Mouse (Mus musculus): ENCODE data around the gene Ttc3. TPM values are rescaled to one million over a fixed set of nuclear protein-coding genes. Genes with fewer than 3 reads are reported as not detected.
"Not testable (repeated sequence)": the region's sequence is repeated elsewhere in the genome, so short reads cannot be mapped to it uniquely, and the experiment has no call there.

The Ttc3 gene
- 23.5 to 99.5 TPM (median 37.3 TPM) in 3 replicates for total RNA-seq (2017)

DNA sequence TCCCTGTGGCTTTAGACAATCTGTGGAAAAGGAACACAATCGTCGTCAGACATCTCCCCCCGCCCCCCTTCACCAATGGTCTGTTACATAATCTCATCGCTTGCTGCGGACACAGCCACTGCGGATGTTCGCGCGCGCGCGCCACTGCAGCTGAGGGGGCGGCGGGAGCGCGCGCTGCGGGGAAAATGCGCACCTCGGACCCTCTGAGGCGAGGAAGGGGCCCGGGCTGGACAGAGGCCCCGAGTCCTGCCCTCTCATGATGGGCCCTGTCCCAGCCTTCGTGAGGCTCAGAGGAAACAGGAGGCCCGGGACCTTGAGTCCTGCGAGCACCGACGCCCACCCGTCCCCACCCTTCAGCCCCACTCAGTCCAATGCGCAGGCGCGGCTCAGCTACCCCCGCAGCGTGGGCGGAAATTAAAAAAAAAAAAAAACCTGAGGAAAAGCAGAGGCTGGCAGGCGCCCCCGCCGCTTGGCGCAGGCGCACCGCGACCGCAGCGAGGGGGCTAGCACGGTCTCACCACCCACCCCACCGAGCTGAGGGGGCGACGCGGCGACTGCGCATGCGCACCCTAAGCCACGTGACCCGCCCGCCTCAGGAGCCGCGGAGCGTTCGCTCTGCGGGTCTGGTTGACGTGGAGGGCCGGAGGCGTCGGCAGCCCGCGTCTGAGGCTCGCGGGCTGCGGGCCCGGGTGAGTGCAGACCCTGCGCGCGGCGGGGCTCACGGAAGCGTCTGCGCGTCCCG, at the start of gene Ttc3:
Gene Ttc3, plus strand, starts transcription at position 446 of the 742 bp plus-strand sequence.
- peak; percentile 34; the same call in 1 of the 2 replicates for ATAC-seq (replicated peaks; ENCODE audit: insufficient number of reproducible peaks, low FRiP score, low TSS enrichment, poor library complexity, severe bottlenecking)

DNA sequence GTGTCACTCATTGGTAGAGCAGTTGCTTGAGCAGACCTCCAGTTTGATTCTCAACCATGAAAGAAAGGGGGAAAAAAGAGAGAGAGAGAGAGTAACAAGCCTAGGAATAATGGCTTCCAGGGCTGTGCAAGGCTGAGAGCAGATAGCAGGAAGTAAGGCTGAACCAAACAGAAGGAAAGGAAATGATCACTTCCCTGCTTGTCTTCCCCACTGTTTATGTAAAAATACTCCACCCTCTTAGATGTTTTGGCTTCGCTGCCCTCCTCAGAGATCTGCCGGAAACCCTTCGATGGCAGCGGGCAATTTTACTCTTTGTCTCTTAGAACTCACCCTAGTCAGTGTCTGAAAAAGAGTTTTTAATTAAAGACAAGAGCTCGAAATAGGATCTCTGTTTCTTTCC, 46.7 kb upstream of the Ttc3 start:
- ATAC-seq (replicated peaks; ENCODE audit: insufficient number of reproducible peaks, low FRiP score, low TSS enrichment, poor library complexity, severe bottlenecking): no peak

DNA sequence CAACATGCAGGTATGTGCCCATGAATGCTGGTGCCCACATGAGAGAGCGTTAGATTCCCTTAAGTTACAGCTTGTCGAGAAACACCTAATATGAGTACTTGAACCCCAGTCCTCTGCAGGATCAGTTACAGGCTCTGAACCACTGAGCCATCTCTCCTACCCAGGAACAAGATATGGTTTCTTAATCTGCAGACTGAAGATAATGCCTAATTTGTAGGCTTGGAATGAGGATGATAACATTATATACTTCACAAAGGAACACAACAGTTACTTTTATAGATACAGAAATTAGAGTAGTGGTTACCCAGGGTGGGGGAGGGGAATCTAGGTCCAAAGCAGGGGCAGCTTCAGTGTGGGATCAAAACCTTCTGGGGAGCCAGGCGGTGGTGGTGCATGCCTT, 44.4 kb upstream of the Ttc3 start:
- ATAC-seq (replicated peaks; ENCODE audit: insufficient number of reproducible peaks, low FRiP score, low TSS enrichment, poor library complexity, severe bottlenecking): no peak

DNA sequence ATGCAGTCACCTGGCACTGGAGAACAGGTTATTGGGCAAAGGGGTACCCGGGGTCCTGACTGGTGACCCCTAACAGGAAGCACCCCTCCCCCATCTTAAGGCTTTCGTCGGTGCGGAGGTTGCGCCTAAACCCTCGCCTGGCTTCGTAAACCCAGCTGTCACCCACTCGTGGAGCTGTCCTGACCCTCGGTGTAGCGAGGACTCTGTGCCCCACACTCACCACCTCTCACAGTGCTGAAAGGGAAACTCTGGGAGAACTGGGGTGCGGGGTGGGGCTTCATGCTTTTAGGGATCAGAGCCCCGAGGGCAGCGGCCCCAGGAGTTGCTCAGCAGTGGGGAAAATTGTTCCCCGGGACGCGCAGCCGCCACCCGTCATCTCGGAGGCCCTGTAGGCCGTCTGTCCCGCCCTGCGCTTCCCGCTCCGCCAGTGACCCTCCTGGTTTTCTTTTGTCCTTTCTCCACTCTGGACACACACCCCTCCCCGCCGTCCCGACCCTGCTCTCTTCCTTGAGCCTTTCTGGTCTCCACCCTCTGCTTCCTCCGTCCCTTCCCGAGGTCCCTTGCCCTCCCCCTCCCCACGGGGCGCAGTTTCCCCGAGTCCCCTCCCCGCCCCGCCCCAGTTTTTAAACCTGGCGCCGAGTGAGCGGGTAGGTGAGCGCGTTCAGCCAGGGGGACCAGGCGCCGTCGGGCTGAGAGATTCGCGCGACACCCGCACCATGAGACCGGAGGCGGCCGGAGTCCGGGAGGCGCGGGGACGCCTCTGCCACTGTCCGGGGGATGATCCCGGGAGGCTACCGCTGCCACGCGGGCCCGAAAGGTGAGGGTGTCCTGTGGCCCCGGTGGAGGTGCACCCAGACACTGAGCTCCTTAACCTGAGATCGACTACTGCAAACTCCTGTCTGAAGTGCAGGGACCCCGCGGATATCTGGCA, 42.4 kb upstream of the Ttc3 start, which contains the start of gene Ripply3:
Gene Ripply3, plus strand, starts transcription at position 640 of the 931 bp plus-strand sequence.
- ATAC-seq (replicated peaks; ENCODE audit: insufficient number of reproducible peaks, low FRiP score, low TSS enrichment, poor library complexity, severe bottlenecking): 0 out of 2 replicates have a peak, but pooled peaks have one; percentile 25

DNA sequence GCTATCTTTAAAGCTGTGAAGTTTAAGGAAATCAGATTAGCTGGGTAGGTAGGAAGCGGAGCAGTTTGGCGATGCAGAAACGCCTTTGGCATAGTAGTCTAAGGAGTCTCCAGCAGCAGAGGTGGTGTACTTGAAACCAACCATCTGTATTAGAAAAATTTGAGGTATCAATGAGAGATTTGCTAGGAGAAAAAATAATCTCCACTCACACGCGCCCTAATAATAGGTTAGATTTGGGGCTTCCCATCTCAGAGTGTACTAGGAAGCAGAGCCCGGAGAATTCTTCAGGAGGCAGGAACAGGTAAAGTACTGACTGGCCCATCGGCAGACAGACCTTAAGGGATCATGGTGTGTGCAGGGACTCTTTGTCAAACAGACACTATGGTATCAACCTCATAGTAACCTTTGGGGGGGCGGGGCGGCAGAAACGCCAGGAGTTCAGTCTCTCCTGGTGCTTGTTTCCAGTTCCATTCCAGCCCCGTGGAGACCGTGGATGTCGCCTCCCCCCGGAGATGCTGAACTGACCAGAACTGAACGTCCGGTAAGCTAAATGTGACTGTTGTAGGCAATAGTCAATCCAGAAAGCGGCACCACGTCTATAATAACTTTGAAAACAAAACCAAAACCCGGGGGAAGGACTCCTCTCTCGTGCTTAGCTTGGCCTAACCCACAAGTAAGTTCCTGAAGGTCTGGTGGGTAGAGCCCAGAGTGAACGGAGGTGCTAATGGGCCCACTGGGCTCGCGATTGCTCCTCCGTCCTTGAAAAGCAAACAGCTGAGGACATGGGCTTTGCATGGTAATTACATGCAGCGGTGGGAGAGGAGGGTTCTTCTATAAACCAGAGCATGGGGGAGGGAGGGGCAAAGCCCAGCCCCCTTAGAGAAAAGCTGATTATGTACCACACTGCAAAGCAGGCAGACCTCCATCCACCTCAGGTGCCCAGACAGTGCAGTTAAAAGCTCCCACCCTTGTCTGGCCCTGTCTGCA, 41.2 kb upstream of the Ttc3 start:
- 0 out of 2 replicates have a peak, but pooled peaks have one; percentile 21 for ATAC-seq (replicated peaks; ENCODE audit: insufficient number of reproducible peaks, low FRiP score, low TSS enrichment, poor library complexity, severe bottlenecking)

DNA sequence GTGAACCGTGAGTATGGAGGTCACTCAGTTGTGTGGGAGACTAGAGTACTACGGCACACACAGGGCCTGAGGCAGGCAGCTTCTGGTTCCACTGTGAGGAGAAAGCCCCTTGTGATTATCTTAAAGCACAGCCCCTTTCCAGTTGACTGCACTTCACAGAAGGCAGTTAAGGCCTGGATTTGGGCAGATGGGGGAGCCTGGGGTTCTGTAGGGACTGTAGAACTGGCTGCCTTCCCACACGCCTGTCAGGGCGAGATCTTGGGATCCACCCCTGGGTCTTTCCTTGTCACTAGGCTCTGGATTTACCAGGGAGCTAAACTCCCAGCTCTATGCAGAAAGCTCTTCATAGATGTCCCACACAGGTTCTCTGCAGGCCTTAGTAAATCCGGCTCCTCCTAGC, 40.0 kb upstream of the Ttc3 start:
- ATAC-seq (replicated peaks; ENCODE audit: insufficient number of reproducible peaks, low FRiP score, low TSS enrichment, poor library complexity, severe bottlenecking): no peak

DNA sequence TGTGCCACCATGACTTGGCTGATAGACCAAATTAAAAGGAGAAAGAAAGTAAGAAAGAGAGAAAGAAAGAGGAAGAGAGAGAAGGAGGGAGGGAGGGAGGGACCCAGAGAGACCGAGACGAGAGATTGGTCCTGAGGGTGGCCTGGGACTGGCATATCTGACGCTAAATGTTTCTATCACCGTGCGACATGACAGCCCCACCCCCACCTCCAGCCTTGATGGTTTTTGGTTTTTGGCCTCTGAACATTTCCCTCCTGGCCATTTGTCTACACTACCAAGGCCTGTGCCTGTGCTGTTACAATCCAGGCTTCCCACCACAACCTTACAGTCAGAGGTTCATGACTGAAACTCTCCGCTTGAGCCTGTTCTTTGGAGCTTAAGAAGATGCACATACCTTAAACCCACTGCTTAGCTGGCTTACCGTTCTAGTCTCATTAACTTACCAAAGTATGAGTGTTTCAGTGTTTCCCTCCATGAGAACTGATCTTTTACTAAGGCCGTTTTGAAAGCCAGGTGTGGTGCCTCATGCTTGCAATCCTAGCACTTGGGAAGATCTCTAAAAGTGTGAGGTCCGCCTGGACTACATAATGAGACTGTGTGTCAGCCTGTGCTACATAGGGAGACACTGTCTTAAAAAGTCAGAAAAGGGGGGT, 39.1 kb upstream of the Ttc3 start:
- ATAC-seq (replicated peaks; ENCODE audit: insufficient number of reproducible peaks, low FRiP score, low TSS enrichment, poor library complexity, severe bottlenecking): no peak

DNA sequence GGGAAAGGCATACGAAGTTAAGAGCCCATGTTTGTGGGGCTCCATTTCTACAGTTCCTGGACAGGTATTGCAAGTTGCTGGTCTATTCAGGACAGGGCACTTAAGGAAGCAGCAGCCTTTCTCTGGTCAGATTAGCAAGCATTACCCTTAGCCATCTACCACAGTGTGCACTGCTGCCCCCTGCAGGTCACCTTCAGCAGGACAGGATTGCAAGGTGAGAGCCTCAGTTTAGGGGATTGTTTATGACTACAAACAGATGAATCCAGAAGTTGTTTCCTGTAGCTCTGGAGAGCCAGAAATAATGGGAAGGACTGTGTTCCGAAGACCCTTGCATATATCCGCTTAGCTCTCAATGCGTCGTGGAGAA, 38.5 kb upstream of the Ttc3 start:
- peak; percentile 80 for ATAC-seq (replicated peaks; ENCODE audit: insufficient number of reproducible peaks, low FRiP score, low TSS enrichment, poor library complexity, severe bottlenecking)

DNA sequence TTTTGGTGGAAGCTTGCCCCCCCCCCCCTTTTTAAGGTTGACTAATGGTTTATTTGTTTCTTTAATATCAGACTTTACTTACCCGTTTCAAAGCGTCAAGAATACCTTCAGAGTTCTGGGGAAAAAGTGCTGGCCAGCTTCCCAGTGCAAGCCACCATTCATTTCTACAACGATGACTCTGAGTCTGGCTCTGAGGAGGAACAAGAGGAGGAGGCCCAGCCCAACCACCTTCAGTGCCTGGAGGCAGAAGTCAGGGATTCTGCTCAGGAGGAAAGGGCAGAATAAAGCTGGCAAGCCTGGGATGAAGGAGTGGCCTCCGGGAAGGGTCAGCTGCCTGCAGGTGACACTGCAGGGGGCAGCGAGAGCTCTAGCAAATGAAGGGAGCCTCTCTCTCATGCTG, 34.8 kb upstream of the Ttc3 start:
- no peak for ATAC-seq (replicated peaks; ENCODE audit: insufficient number of reproducible peaks, low FRiP score, low TSS enrichment, poor library complexity, severe bottlenecking)

DNA sequence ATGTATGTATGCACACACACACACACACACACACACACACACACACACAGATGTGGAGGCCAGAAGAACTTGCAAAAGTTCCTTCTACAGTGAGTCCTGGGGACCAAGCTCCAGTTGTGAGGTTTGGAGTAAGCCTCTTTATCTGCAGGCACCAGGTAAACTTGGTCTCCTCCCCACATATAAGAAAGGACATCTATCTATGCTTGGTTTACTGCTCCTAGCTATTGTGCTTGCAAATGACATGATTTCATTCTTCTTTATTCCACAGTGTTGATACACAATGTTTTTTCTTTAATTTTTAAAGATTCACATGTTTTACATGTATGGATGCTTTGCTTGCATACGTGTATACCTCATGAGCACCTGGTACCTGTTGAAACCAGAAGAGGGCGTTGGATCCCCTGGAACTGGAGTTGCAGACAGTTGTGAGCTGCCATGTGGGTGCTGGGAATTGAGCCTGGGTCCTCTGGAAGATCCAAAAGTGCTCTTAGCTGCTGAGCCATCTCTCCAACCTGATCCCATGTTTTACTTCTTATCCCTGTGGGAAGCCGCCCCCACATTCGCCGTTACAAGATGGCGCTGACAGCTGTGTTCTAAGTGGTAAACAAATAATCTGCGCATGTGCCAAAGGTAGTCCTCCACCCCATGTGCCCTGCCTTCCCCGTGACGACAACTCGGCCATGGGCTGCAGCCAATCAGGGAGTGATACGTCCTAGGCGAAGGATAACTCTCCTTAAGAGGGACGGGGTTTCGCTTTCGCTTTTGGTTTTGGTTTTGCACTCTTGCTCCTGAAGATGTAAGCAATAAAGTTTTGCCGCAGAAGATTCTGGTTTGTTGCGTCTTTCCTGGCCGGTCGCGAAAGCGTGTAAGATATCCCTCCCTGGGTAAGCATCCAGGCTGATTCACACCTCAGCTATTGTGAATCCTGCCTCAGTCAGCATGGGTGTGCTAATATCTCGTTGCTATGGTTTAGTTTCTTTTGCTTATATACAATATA, 31.0 kb upstream of the Ttc3 start:
- not testable (repeated sequence) for ATAC-seq (replicated peaks; ENCODE audit: insufficient number of reproducible peaks, low FRiP score, low TSS enrichment, poor library complexity, severe bottlenecking)

DNA sequence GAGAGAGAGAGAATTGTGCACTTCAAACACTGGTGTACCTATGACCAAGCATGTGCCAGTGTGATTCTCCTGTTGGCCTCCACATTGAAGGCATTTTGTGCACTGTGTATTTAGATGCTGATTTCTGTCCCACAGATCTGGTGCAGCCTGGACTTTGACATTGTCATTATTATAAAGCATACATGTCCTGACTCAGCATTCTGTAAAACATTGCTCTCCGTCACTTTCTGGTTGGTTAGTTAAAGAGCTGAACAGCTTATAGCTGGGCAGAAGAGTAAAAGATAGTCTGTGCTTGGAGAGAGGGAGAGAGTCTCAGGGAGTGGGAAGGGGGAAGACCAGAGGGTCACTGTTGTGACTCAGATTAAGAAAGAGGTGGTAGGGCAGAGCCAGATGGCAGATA, 24.7 kb upstream of the Ttc3 start:
- ATAC-seq (replicated peaks; ENCODE audit: insufficient number of reproducible peaks, low FRiP score, low TSS enrichment, poor library complexity, severe bottlenecking): no peak

DNA sequence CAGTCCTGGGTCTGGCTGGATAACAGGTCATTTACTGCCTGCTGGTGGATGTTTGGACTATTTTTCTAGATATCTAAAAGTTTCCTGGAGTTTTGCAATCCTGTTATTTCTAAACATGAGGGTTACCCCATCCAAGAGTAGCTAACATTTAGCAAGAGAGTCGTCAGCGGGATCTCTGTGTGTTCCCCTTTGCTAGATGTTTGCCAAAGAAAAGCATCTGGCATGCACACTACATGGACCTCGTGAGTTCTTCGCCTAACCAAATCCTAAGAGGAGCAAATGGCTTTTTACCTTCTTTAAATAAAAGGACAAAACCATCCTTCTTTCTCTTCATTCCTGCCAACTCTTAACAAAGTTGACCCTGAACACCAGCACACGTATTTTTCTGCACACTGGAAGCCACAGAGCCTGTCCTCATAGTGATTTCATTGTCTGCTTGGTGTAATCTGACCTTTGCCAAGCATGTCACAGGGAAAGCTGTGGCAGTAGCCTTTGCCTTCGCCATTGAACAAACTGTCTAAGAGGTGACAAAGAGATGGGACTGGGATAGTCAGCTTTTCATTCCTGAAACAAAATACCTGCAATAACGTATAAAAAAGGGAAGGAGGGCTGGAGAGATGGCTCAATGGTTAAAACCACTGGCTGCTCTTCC, 23.2 kb upstream of the Ttc3 start:
- ATAC-seq (replicated peaks; ENCODE audit: insufficient number of reproducible peaks, low FRiP score, low TSS enrichment, poor library complexity, severe bottlenecking): no peak

DNA sequence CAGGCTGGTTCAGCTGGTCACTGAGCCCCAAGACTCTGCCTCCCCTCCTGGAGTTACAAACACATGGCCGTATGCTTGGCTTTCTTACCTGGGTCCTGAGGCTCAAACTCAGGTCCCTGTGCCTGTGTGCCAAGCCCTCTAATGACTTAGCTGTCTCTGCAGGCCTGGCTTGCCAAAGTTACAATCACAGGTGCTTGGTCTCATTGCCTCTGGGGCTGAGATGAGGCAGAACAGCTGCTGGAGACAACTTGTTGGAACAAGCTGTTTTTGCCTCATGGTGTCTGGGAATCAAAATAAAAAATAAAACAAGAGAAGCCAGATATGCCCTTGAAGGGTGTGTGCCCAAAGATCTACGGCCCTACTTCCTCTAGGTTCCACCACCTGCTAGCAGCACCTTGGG, 21.6 kb upstream of the Ttc3 start:
- no peak for ATAC-seq (replicated peaks; ENCODE audit: insufficient number of reproducible peaks, low FRiP score, low TSS enrichment, poor library complexity, severe bottlenecking)

DNA sequence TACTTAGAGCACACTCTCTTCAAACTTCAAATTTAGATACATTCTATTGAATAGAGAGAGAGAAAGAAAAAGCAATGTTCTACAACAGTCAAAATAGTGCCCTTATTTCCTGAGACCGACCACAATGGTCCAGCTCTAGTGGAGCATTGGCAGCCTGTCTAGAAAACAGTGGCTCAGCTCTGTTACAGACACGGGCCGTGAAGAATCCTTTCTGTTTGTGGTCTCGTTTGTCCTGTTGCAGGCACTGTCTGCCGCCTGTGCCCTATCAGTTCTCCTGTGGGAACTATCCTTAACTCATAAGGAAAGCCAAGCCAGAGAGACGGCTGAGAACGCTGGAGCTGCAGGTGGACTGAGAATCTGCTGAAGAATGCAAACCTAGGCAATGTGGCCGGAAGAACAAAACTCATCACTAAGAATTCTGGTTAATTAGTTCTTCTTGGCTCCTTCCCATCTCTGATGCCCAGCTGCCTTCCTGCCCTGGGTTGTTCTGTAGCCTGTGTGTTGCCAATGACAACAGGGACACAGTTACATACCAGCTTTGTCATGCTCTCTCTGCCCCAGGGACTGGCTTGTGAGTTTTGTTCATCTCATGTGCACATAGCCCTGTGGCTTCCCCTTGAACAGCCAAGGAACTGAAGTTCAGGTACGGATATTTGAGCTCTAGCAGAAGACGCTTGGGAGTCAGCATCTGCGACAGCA, 20.7 kb upstream of the Ttc3 start:
- no peak for ATAC-seq (replicated peaks; ENCODE audit: insufficient number of reproducible peaks, low FRiP score, low TSS enrichment, poor library complexity, severe bottlenecking)

DNA sequence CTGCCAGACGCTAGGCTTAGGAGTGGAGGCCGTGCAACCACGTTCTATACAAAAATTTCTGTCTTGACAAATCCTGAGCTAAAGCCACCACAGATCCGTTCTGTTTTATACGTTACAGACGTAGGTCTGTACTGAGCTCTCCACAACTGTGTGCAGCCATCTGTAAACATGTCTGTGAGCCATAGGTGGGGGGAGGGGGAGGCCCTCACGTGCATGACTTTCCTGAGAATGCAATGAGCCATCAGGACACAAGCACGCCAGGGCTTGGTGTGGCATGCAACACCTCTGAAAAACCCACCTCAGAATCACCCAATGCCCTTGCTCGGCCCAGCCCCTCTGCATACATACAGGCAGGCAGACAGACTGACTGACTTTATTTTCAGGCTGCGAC, 20.1 kb upstream of the Ttc3 start:
- ATAC-seq (replicated peaks; ENCODE audit: insufficient number of reproducible peaks, low FRiP score, low TSS enrichment, poor library complexity, severe bottlenecking): no peak

DNA sequence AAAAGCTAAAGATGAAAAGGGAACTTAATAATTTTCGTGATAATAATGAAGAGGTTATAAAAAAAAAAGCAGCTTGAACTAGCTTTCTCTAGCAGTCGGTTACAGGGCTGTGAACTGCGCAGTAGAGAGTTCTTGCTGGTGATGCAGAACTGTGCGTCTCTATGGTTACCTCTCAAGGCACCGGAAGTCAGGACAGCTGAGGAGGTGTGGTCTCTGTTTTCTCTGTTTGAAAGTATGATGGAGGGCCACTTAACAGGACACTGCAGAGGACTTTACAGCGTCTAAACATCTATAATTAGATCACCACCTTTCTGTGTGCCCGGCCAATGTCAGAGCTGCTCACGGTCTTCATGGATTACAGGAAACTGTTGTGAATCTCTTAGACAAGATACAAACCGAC, 16.0 kb upstream of the Ttc3 start:
- 0 out of 2 replicates have a peak, but pooled peaks have one; percentile 61 for ATAC-seq (replicated peaks; ENCODE audit: insufficient number of reproducible peaks, low FRiP score, low TSS enrichment, poor library complexity, severe bottlenecking)
